Mouse (Mus musculus) induced T-regulatory cell, adult 2 months (primary cell): ENCODE measurements around the gene Gm7102.
"Not testable (repeated sequence)": the region's sequence is repeated elsewhere in the genome, so short reads cannot be mapped to it uniquely, and the experiment has no call there.

ENCODE experiments used
- DNase-seq: peaks from one replicate; pipeline ENCODE4 v3.0.0-alpha.2; 2012; ENCODE audit warnings: low read depth

The Gm7102 gene

DNA sequence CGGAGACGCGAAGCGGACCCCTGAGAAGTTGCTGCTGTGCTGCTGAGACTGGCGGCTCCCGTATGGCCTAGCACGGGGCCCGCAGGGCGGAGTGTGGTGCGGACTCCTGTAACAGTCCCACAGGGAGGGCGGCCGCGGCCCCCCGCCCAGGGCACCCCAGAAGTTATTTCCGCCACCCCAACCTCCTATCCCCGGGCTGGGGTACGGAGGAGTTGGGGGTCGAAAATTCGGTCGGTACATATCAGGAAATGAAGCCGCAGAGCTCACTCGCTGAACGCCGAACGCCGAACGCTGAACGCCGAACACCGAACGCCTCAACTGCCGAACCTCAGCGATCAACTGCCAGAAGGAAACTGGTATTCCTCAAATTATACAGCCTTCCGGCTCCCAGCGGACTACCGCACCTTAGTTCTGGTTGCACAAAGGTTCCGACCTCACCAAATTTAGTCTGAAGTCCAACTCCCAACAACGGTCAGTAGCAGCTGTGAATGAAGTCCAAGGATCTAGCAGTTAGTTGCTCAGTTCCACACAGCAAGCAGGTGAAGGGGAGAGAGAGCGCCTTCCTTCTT lies at the start of gene Gm7102:
TSS of gene Gm7102 (minus strand) at position 554 of the 569 bp plus-strand sequence.
- no peak for DNase-seq

DNA sequence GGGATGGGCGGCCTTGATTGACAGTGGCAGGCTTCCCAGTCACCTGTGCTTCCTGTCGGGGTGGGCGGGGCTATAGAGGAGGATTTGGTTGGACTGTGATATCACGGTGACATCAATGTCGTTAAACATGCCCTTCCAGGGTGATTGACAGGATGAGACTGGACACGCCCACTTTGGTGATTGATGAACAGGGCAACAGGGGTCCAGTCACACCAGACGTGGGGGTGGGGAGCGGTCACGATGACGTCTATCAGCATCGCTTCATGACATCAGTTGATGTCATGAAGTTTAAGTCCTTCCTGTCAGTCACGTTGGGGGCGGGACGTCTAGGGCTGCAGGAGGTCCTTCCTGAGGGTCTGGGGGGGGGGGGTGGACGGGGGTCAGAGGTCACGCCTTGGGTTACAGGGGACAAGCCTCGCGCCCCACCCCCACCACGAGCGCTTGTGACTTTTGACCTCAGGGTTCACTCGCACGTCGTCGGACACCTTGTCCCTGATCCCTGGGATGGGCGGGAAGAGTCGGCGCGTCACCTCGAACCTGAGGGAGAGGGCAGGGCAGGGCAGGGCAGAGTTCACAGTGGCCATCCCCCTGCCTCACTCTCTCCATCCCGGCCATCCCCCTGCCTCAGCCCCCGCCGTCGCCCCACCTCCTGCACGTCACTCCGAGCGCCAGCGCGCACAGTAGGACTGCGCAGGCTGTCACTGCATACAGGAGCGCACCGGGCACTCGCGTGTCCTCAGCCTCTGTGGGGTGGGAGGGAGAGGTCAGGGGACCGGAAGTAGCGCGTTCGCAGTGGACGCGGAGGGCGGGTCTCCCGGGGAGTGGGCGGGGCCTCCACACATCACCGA lies 48.8 kb upstream of the Gm7102 start:
- peak; percentile 37 for DNase-seq

DNA sequence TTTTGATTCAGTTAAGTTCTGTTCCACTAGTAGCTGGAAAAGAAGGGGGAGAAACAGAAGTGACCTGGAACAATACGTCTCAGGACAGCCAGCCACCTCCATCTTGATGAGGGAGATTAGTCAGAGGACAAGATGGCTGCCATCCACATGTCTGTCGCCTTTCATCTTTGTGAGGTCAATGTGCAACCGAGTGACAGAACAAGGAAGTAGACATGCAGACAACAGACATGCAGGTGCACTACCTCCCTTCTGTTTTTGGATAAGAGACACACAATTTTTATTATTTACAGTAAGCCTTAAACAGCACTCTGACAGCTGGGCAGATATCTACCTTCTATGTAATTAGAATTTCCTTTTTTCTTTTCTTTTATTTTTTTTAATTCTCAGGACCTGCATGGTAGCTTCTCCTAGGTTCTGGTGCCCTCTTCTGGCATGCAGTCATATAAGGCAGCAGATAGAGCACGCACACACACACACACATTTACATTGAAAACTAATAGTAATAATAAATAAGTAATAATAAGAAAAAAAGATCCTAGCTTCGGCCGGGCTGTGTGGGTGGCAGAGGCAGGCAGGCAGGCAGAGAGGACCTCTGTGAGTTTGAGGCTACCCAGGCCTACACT lies 47.7 kb upstream of the Gm7102 start:
- DNase-seq: peak; percentile 52

DNA sequence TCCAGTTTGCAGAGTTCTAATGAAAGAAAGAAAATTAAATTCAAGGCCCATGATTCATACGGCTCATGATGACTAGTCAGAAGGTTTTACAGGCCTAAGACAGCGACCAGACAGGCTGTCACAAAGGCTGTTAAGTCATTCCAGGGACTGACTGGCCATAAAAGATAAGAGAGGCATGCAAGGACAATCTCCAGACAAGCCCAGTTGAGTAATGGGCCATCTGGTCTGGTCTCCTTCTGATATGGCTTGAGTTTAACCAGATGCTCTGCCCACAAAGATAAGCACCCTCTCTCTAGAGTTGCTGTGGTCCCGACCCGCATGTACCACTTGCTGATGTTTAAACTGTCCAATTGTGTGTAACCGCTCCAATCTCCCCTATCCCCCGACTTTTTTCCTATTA lies 31.4 kb upstream of the Gm7102 start:
- not testable (repeated sequence) for DNase-seq

DNA sequence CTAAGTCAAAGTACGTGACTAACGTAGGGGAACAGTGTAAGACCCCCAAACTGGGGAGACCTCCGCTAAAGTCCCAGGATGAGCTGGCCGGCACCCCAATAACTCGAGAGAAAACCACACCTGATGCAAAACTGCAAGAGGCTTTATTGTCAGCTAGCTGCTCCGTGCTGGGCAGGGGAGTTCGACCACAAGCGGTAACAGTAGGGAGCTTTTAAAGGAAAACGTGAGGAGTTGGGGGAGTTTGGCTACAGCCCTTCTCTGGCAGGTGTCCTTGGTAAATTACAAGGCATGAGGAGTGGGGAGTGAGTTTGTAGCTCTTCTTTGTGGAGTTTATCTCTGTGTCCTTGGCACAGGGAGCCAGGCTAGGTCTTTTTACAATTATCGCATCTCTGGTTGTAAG lies 23.7 kb upstream of the Gm7102 start:
- DNase-seq: peak; percentile 73

DNA sequence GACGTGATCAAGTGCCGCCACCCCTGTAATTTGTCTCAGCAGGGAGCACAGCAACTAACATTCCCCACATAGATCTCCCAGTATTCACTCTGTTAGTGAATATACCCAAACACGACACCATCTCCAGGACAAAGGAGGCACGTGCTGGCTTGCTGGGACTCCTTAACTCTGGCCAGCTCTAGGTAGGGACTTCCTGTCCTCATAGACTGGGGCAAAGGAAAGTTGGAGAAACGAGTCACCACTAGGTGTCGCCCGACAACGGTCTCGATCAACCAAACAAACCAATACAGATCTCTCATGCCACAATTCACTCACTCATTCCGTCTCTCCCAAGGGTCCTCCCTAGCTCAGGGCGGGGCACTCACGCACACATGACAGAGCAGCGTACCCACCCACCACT lies 23.2 kb upstream of the Gm7102 start:
- peak; percentile 99 for DNase-seq

DNA sequence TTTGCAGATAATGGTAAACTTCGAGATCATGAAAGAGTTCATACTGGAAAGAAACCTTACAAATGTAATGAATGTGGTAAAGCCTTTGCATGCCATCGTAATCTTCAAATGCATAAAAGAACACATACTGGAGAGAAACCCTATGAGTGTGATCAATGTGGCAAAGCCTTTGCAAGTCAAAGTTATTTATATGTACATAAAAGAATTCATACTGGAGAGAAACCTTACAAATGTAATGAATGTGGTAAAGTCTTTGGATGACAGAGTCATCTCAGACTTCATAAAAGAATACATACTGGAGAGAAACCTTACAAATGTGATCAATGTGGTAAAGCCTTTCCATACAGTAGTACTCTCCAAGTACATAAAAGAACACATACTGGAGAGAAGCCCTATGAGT lies 7.5 kb upstream of the Gm7102 start, which contains the start of gene Gm6020:
TSS of gene Gm6020 (plus strand) at position 301 of the 400 bp plus-strand sequence.
- not testable (repeated sequence) for DNase-seq

DNA sequence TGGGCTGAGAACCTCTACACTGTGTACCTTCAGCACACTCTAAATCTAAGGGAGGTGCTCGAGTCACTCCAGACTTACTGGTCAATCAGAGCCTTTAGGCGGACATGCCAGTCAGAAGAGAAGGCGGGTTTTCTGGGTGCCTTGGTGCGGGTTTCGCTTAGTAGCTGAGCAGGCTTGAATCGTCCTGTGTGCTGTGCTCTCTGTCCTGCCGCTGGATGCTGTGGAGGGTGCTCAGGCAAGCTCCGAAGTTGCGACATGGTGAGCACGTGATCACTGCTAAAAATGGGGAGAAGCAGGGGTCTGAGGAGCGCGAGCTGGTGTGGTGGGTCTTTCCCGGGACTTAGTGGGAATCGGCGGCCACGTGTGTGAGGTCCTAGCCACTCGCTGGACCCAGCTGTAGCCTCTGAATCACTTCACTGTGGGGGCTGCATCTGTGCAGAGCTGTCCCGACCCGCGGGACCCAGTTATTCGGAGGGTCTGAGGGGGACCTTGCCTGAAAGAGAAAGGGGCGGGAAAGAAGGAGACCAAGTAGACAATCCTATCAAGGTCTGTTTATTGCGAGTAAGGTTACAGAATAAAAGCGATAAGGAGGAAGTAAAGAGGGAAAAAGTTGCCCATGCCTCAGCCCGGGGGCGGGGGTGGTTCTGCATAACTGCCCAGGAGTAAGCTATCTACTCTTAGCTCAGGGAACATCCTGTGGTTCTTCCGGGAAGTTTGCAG lies 24.2 kb downstream of the Gm7102 start:
- peak; percentile 47 for DNase-seq

DNA sequence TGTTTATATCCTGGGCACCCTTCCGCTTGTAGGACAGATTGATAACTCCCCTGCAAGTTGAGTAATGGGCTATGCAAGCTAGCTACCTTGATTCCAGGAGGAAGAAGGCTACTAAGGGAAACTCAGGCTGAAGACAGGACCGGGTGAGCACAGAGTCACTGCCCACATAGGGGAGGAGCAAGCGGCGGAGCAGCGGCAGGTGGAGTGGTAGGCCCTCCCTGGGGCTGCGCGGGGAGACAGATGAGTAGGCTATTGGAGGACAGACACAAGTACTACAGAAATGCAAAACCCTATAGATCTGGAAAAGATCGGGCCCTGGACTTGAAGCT lies 24.8 kb downstream of the Gm7102 start:
- DNase-seq: peak; percentile 71

DNA sequence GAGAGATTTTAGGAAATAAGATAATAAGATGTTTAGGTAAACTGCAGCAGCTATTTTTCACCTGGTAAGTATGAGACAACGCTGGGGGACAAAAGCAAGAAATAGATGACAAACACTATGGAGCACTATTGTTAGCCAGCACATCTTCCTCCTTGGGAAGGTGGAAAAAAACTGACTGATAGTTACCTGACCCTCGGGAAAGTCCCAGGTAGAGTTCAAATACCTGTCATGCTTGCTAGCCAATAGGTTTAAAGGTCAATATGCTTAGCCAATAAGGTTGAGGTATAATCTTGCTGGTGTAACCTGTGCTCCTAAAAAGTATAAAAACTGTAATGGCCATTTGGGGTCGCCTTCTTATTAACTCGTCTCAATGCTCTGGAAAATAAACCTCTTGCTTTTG lies 34.8 kb downstream of the Gm7102 start:
- DNase-seq: no peak

DNA sequence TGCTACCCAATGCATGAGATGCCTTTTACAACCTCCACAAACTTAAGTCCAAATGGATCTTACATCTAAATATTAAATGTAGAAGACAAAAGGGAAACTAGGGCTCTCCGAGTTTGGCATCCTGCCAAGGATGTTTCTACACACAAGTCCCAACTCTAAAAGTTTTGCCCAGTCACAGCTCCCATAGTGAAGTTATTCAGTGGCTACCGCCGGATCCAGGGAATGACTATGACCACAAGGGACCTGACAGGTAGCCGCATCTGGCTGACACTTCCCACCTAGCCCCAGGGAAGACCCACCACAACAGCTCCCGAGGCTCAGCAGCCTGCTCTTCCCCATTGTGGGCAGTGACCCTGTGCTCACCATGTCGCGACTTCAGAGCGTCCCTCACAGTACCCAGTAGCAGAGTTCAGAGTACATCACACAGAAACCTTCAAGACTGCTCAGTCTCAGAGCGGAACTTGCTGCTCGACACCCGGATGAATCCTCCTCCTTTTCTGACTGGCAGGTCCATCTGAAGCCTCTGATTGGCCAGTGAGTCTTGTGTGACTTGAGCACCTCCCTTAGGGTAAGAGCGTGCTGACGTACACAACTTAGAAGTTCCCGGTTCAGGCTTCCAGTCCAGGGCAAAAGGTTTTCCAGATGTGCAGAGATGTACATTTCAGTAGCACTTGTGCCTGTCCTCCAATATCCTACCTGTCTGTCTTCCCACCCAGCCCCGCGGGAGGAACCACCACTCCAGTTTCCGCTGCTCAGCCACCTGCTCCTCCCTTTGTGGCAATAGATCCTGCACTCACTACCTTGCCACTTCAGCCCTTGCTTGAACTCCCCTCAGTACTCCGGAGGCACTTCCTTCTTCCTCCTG lies 35.5 kb downstream of the Gm7102 start, which contains the start of gene Zfp950:
TSS of gene Zfp950 (minus strand) at position 499 of the 865 bp plus-strand sequence.
- DNase-seq: peak; percentile 93

DNA sequence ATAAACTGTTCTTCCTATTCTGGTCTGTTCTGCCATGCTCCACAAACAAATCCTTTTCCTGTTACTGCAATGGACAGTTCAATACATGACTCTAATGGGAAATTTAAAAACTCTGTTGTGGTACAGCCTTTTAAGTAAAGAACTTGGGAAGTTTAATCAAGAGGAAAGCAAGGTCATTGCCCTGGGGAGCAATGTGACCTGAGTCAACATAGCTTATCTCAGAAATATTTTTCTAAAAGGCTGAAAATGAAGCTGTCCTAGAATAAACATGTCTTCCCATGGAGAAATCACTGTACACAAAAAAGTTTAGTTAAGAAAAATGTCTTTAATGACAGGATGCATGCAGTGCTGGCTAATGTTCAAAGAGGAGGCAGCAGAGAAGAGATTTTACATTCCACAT lies 37.5 kb downstream of the Gm7102 start:
- DNase-seq: no peak

DNA sequence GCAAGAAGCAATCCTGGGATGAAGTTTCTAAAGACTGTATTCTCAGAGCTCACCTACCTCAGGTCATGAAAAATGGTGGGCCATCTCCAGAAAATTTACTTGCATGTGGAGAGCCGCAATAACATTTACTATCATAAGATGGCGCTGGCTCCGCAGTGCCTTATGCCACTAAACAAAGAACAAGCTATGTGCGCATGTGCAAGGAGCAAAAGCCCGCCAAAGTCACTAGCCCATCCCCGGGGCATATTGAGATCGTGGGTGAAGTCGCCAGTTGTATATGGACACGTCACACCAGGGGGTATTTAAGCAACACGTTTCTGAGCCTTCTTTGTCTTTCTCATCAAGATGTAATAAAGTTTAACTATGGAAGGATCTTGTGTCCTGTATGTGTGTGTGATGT lies 45.0 kb downstream of the Gm7102 start:
- no peak for DNase-seq
